Mouse (Mus musculus): ENCODE data around the gene Sgpl1. TPM values are rescaled to one million over a fixed set of nuclear protein-coding genes. Genes with fewer than 3 reads are reported as not detected.

Sgpl1 gene
- polyA plus RNA-seq, 1 experiment from 2014 or later: 95.2 TPM

Small RNA genes lying within 50 kb of the gene (microRNA-seq; reads per million reads assigned to microRNA genes)
- gene Gm44308 (ENCODE audit: borderline number of aligned reads): not detected

Other genes starting within 250 kb of the Sgpl1 start
- 2.7 and 2.9 TPM in 2 replicates for gene Pcbd1, start 58.4 kb downstream of the Sgpl1 start, polyA plus RNA-seq (2015; fragmentation: Nextera tagmentation; extraction: Ambion mirVana)
- 680 and 1,001 TPM in 2 replicates for gene Tbata, start 24.3 kb upstream of the Sgpl1 start, polyA plus RNA-seq (2015; fragmentation: Nextera tagmentation; extraction: Ambion mirVana)
- gene Adamts14, start 125.7 kb upstream of the Sgpl1 start, polyA plus RNA-seq (2015; fragmentation: Nextera tagmentation; extraction: Ambion mirVana): 0.31 and 0.49 TPM in 2 replicates
- 3.1 and 3.6 TPM in 2 replicates for gene Prf1, start 150.1 kb upstream of the Sgpl1 start, polyA plus RNA-seq (2015; fragmentation: Nextera tagmentation; extraction: Ambion mirVana)
- gene Pald1, start 235.8 kb upstream of the Sgpl1 start, polyA plus RNA-seq (2015; fragmentation: Nextera tagmentation; extraction: Ambion mirVana): 2.7 and 3.1 TPM in 2 replicates

Data from thymus, postnatal 0 days (tissue).